Mouse (Mus musculus) midbrain, embryonic 13.5 days (tissue): ENCODE results near the gene Ppp3ca. TPM values are rescaled to one million over a fixed set of nuclear protein-coding genes. Genes with fewer than 3 reads are reported as not detected.

Experiments used
- ATAC-seq: fragments of 200-750 bp; cut with Nextera tagmentation; 2 replicates; pipeline ENCODE4 v1.8.0; 2017; ENCODE audit warnings: mild to moderate bottlenecking, moderate TSS enrichment, moderate library complexity
- H3K27ac ChIP-seq: fragments of 300-500 bp; sonication (generic); 2 replicates; pipeline ENCODE4 v1.5.1; 2015; ENCODE audit warnings: inconsistent platforms, mild to moderate bottlenecking, moderate library complexity
- H3K27me3 ChIP-seq: fragments of 300-500 bp; sonication (generic); 2 replicates; pipeline ENCODE4 v1.6.1; 2015; ENCODE audit warnings: mild to moderate bottlenecking, inconsistent platforms
- H3K36me3 ChIP-seq: fragments of 300-500 bp; sonication (generic); 2 replicates; pipeline ENCODE4 v1.6.1; 2015; ENCODE audit warnings: mild to moderate bottlenecking, inconsistent platforms
- H3K4me1 ChIP-seq: fragments of 300-500 bp; sonication (generic); replicated peaks from 2 replicates; pipeline ENCODE4 v1.6.1; 2015; ENCODE audit warnings: inconsistent platforms
- H3K4me2 ChIP-seq: fragments of 300-500 bp; sonication (generic); replicated peaks from 2 replicates; pipeline ENCODE4 v1.6.1; 2015; ENCODE audit warnings: moderate library complexity, mild to moderate bottlenecking, inconsistent platforms
- H3K4me3 ChIP-seq: fragments of 300-500 bp; sonication (generic); replicated peaks from 2 replicates; pipeline ENCODE4 v1.5.1; 2015; ENCODE audit warnings: mild to moderate bottlenecking, inconsistent platforms
- H3K9ac ChIP-seq: fragments of 300-500 bp; sonication (generic); replicated peaks from 2 replicates; pipeline ENCODE4 v1.6.1; 2015; ENCODE audit warnings: mild to moderate bottlenecking, inconsistent platforms
- H3K9me3 ChIP-seq: fragments of 300-500 bp; sonication (generic); 2 replicates; pipeline ENCODE4 v1.6.1; 2016; ENCODE audit warnings: mild to moderate bottlenecking, inconsistent platforms
- WGBS: fragments of 180-500 bp; shearing (Covaris S2); methylation state at CpG from one replicate; pipeline ENCODE4 v1.1.7; 2015; 5-methylcytosine and 5-hydroxymethylcytosine counted together
- polyA plus RNA-seq: library from polyadenylated mRNA; unstranded; fragments of >200 nt; fragmentation: Nextera tagmentation; extraction: Ambion mirVana; gene quantifications from 2 replicates; pipeline ENCODE4 v1.2.1, GENCODE M21; 2015

Ppp3ca gene
- polyA plus RNA-seq, 1 experiment from 2014 or later = 109 TPM

DNA sequence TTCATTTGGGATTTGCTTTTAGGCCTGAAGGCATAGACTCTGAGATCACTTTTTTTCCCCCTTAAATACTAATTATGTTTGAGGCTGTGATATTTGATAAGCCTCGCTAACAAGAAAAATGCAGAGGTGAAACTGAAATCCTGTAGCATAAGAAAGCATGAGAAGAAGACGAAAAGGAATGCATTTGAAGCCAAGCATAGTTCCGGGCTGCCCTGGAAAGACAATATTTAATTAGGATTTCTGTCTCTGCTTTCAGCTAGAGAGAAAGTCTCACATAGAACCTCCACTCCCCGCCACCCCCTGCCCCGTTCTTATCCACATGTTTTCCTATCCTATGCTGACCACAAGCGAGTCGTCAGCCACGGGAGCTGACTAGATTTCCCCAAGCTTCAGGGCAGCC is 241.4 kb downstream of the Ppp3ca start:
- peaks cover 26% of the 10 kb centered on the region for H3K4me1 ChIP-seq
- H3K4me2 ChIP-seq = no peak overlapping the region
- H3K9me3 ChIP-seq = no peaks in the 10 kb centered on the region
- H3K9ac ChIP-seq = no peak overlapping the region
- H3K27ac ChIP-seq = no peak overlapping the region
- H3K36me3 ChIP-seq = peaks cover 12% of the 10 kb centered on the region; the same call in 1 of the 2 replicates
- no peak for ATAC-seq
- no peak overlapping the region for H3K4me3 ChIP-seq
- no peaks in the 10 kb centered on the region for H3K27me3 ChIP-seq
- 78% methylated on average over 8 of the region's 8 CpGs for WGBS

DNA sequence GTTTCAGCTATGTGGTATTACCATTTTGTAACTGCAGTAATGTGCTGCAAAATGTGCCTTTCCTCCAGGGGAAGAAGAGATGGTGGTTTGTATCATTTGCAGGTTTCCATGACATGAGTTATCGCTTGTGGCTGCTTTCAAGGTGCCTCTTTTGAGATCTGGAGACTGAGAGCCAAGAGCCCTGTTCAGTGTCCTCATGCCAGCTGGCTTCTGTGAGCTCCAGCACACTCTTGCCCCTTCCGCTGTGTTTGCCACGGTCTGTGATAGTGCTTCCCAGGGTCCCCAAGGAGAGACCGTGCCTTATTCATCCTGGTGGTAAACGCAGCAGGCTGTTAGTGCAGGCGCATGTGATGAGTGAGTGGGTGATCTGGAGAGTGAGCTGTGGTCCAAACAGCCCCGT is 247.2 kb downstream of the Ppp3ca start:
- no peak overlapping the region for H3K27ac ChIP-seq
- H3K9ac ChIP-seq = no peak overlapping the region
- H3K36me3 ChIP-seq = peaks cover 12% of the 10 kb centered on the region
- 0 out of 2 replicates have a peak, but pooled peaks cover 3% of the 10 kb centered on the region for H3K4me1 ChIP-seq
- H3K27me3 ChIP-seq = no peaks in the 10 kb centered on the region
- ATAC-seq = no peak
- 88% methylated on average over 7 of the region's 7 CpGs for WGBS
- H3K9me3 ChIP-seq = no peaks in the 10 kb centered on the region
- no peak overlapping the region for H3K4me2 ChIP-seq
- H3K4me3 ChIP-seq = no peak overlapping the region

DNA sequence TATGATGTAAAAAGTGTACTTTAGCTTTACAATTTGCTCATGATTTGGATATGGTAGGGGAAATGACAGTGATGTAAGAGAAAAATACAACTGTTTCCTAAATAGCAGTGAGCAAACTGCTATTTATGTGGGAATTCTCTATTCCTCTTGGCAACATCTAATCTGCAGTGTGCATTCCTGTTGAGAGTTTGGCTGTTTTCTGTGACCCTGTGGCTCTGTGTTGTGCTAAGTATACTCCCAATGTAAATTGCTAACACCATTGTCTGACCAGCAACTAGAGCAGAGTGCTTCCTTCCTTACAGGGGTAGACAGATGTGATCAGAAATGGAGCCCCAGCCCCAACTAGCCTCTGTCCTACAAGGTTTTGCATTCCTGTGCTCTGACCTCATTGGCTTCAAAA is 263.1 kb downstream of the Ppp3ca start:
- H3K27ac ChIP-seq = no peak overlapping the region
- H3K36me3 ChIP-seq = peaks cover 30% of the 10 kb centered on the region
- no peaks in the 10 kb centered on the region for H3K4me1 ChIP-seq
- H3K4me3 ChIP-seq = no peak overlapping the region
- no peaks in the 10 kb centered on the region for H3K27me3 ChIP-seq
- ATAC-seq = no peak
- no peak overlapping the region for H3K9ac ChIP-seq
- no peak overlapping the region for H3K4me2 ChIP-seq
- H3K9me3 ChIP-seq = no peaks in the 10 kb centered on the region

DNA sequence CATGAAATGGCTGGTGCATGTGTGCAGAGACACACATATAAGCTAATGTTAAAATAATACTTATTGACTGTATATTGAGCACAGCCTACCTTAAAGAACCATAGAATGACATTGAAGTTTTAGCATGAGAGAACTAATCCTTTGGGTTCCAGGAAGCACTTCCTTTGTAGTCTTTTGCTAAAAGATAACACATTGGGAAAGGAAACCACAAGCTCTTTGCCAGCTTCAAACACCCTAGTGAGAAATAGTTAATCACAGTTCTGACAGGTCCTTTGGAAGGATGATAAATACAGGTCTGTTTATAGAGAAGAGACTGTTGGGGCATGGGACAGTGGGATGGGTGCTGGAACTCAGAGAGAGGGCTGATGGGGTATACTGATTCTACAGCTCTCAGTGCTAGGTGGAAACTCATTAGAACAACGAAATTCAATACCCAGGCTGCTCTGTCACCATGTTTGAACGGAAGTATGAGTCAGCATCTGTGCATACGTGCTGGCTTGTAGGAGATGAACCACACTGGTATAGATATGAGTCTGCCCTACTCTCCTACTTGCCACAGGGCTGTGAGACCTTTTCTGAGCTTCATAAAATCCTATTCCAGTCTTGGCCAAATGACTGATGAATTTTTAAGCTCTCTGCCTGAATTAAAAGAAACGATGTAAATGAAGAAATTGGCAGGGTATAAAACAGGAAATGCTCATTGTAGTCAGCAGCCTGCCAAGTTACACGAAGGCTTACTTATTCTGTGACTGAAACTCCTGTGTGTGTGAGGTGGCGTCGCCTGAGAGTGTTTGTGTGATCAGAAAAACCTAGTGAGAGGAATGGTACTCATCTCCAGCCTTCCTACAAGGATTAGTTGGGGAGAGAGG is 271.0 kb downstream of the Ppp3ca start:
- Histone ChIP-seq H3K36me3 (peaks cover 6% of the 10 kb centered on the region; the same call in 1 of the 2 replicates), H3K4me3 (no peak overlapping the region), H3K9ac (no peak overlapping the region), H3K27ac (no peak overlapping the region), H3K4me2 (no peak overlapping the region), H3K9me3 (no peaks in the 10 kb centered on the region), H3K27me3 (no peaks in the 10 kb centered on the region), H3K4me1 (no peaks in the 10 kb centered on the region)
- 87% methylated on average over 7 of the region's 7 CpGs for WGBS
- ATAC-seq = no peak

DNA sequence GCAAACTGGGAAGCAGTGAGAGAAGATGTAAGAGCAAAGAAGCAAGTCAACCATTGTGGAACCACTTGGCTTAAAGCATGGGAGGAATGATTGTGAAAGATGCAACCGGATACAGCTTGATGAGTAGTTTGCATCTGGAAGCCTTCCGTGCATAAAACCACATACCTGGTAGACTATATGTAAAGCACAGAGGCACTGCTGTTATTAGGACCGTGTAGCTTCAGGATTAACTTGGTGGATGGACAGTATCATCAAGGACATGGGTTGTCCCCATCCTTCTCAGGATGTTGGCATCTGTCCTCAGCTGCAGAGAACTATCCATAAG is 271.6 kb downstream of the Ppp3ca start:
- Histone ChIP-seq H3K36me3 (peaks cover 5% of the 10 kb centered on the region; the same call in 1 of the 2 replicates), H3K4me2 (no peak overlapping the region), H3K27me3 (no peaks in the 10 kb centered on the region), H3K4me1 (no peaks in the 10 kb centered on the region), H3K27ac (no peak overlapping the region), H3K4me3 (no peak overlapping the region), H3K9ac (no peak overlapping the region), H3K9me3 (no peaks in the 10 kb centered on the region)
- no peak for ATAC-seq
- WGBS = 99% methylated on average over 3 of the region's 3 CpGs

DNA sequence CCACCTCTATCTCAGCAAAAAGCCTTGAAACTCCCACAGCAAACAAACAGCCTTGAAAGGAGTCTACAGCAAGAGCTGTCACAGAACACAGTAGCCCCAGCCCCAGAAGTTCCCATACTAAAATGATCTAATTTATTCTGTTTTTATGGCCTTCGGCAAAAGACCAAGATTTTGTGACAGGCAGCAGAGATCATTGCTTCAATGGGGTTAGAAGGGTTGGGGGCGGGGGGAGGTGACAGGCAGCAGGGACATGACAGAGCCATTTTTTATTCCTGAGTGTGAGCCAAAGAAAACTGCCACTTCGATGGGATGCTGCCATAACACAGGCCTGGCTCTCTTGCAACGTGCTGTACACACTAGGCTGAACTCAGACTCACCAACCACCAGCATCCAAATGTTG is 275.6 kb downstream of the Ppp3ca start:
- WGBS = 87% methylated on average over 4 of the region's 4 CpGs
- Histone ChIP-seq H3K27ac (no peak overlapping the region), H3K9ac (no peak overlapping the region), H3K4me3 (no peak overlapping the region), H3K27me3 (no peaks in the 10 kb centered on the region), H3K4me1 (no peaks in the 10 kb centered on the region), H3K36me3 (no peaks in the 10 kb centered on the region), H3K9me3 (no peaks in the 10 kb centered on the region), H3K4me2 (no peak overlapping the region)
- no peak for ATAC-seq

DNA sequence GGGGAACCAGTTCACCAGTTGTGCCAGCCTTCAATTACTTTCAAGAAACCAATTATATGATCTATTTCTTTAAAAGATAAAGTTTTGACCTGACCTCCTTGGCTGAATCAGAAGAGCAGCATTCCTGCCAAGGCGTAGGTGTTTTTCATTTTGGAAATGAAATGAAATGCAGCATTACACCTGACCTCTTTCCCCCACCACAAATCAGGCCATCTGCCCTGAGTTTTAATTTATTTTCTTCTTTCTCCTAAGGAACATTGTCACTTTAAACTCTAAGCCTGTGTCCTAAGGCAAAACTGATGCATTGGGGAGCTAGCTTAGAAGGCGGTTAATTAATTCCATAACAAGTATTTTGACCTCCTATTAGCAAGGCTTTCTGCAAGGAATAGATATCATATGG is 276.7 kb downstream of the Ppp3ca start:
- Histone ChIP-seq H3K9me3 (no peaks in the 10 kb centered on the region), H3K27me3 (no peaks in the 10 kb centered on the region), H3K4me1 (no peaks in the 10 kb centered on the region), H3K27ac (no peak overlapping the region), H3K4me3 (no peak overlapping the region), H3K4me2 (no peak overlapping the region), H3K9ac (no peak overlapping the region), H3K36me3 (no peaks in the 10 kb centered on the region)
- 88% methylated on average over 2 of the region's 2 CpGs for WGBS
- no peak for ATAC-seq

DNA sequence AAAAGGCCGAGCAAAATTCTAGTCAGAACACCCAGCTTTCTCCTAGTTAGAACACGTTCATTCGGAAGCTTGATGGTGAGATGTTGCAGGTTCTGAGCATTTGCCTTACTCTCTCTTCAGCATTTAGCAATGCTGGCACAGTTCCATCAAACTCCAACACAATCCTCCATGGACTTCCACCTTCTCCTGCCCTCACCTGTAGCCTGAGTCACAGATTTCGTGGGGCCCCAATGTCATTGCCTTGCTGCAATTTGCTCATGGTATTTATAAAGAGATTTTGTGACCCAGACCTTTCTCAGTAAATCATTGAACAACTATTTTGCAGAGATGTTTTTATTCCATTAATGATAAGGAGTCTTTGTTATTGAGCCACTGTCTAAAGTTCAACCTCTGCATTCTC is 278.2 kb downstream of the Ppp3ca start:
- H3K27ac ChIP-seq = no peak overlapping the region
- H3K9ac ChIP-seq = no peak overlapping the region
- H3K27me3 ChIP-seq = no peaks in the 10 kb centered on the region
- no peaks in the 10 kb centered on the region for H3K4me1 ChIP-seq
- no peak overlapping the region for H3K4me2 ChIP-seq
- H3K9me3 ChIP-seq = no peaks in the 10 kb centered on the region
- H3K36me3 ChIP-seq = no peaks in the 10 kb centered on the region
- ATAC-seq = no peak
- WGBS = 95% methylated on average over 4 of the region's 4 CpGs
- H3K4me3 ChIP-seq = no peak overlapping the region

DNA sequence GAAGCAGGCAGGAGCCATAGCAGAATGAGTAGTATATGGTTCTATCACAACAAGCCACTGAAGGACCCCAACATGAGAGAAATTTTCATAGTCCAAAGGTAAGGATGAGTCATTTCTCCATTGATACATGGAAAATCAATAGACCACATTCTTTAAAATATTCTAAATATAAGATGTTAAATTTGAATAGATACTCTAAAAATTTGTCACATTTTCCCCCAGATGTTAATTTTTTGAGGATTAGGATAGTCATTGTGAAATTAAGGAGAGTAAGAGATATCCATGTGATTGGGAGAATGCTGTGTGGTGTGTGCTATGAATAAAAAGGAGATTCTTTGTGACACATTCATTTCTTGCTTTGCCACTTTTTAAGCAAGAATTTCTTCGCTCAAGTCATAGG is 281.9 kb downstream of the Ppp3ca start:
- ATAC-seq = no peak
- H3K9me3 ChIP-seq = no peaks in the 10 kb centered on the region
- 80% methylated on average over 1 of the region's 1 CpGs for WGBS

DNA sequence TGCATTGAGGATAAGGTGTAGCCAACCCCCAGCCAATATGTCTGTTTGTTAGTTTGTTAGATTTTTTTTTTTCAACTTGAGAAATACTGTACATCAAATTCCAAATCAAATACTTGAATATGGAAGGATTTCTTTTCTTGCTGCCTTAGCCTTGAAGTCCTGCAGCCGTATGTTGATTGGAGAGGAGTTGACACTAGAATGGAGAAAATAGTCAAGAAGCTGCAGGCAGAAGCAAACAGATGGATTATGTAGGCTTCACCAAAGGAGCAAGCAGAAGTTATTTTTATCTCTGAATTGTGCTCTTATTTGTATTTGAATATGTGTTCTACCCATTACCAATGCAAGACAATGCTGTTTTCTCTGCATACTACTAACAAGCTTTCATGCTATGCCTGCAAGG is 282.9 kb downstream of the Ppp3ca start:
- Histone ChIP-seq H3K4me3 (no peak overlapping the region), H3K9ac (no peak overlapping the region), H3K27me3 (no peaks in the 10 kb centered on the region), H3K9me3 (no peaks in the 10 kb centered on the region), H3K4me2 (no peak overlapping the region), H3K4me1 (no peaks in the 10 kb centered on the region), H3K36me3 (no peaks in the 10 kb centered on the region), H3K27ac (no peak overlapping the region)
- no peak for ATAC-seq
- 83% methylated on average over 1 of the region's 1 CpGs for whole genome bisulfite sequencing

More for the DNA sequence above, 281.9 kb downstream of the Ppp3ca start:
- H3K27ac ChIP-seq = no peak overlapping the region
- no peaks in the 10 kb centered on the region for H3K36me3 ChIP-seq
- no peak overlapping the region for H3K4me3 ChIP-seq
- H3K4me1 ChIP-seq = no peaks in the 10 kb centered on the region
- no peaks in the 10 kb centered on the region for H3K27me3 ChIP-seq
- H3K9ac ChIP-seq = no peak overlapping the region
- no peak overlapping the region for H3K4me2 ChIP-seq

DNA sequence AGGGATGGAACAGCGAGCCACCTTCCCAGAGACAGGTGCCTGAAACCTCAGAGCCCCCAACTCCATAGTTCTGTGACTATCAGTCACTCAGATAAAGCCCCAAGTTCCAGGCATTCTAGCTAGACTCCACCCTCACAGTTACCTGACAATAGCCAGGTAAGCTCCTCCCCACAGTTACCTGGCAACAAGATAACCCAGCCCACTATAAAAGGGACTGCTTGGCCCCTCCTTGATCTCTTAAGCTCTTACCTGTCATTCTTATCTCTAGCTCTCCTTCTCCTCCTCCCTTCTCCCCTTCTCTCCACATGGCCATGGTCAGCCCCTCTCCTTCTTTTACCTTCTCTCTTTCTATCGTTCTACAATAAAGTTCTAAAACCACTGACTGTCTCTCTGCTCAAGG is 285.1 kb downstream of the Ppp3ca start:
- Histone ChIP-seq H3K4me3 (no peak overlapping the region), H3K9ac (no peak overlapping the region), H3K4me1 (no peaks in the 10 kb centered on the region), H3K4me2 (no peak overlapping the region), H3K27me3 (no peaks in the 10 kb centered on the region), H3K9me3 (no peaks in the 10 kb centered on the region), H3K36me3 (no peaks in the 10 kb centered on the region), H3K27ac (no peak overlapping the region)
- 86% methylated on average over 2 of the region's 2 CpGs for WGBS
- ATAC-seq = no peak

DNA sequence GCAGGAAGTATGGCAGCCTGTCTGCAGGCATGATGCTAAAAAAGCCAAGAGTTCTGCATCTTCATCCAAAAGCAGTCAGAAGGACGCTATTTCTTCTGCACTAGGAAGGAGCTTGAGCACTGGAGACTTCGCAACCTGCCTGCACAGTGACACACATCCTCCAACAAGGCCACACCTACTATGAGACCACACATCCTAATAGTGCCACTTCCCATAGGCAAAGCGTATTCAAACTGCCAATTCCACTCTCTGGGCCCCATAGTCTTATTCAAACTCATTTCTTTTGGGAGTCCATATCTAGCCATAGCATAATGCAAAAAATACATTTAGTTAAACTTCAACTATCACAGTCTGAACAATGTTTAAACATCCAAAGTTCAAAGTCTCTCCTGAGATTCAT is 290.4 kb downstream of the Ppp3ca start:
- 83% methylated on average over 3 of the region's 3 CpGs for WGBS
- Histone ChIP-seq H3K9ac (no peak overlapping the region), H3K4me2 (no peak overlapping the region), H3K27ac (no peak overlapping the region), H3K27me3 (no peaks in the 10 kb centered on the region), H3K4me1 (no peaks in the 10 kb centered on the region), H3K36me3 (no peaks in the 10 kb centered on the region), H3K9me3 (no peaks in the 10 kb centered on the region), H3K4me3 (no peak overlapping the region)
- no peak for ATAC-seq

DNA sequence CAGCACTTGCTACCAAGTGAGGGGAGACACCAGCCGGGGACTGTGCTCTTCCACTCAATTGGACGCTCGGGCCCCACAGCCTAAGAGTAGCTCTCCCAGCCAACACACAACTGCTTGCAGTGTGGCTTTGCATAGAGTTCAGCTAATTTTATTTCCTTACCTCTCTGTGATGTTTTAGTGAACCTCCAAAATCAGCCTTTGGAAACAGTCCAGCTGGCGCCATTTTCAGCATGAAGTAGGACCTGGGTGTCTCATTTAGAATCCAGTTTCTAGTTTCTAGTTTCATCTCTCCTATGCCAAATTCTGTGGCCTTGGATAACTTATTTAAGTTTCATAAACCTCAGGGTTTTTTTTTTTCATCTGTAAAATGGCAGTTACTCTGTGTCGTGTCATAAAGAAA is 296.9 kb downstream of the Ppp3ca start:
- Histone ChIP-seq H3K4me3 (no peak overlapping the region), H3K27ac (no peak overlapping the region), H3K36me3 (no peaks in the 10 kb centered on the region), H3K9me3 (no peaks in the 10 kb centered on the region), H3K4me2 (no peak overlapping the region), H3K27me3 (no peaks in the 10 kb centered on the region), H3K4me1 (no peaks in the 10 kb centered on the region), H3K9ac (no peak overlapping the region)
- WGBS = 95% methylated on average over 5 of the region's 5 CpGs
- ATAC-seq = no peak
